Mouse (Mus musculus): ENCODE data around the gene Coq8b. TPM values are rescaled to one million over a fixed set of nuclear protein-coding genes. Genes with fewer than 3 reads are reported as not detected.
A peak's percentile ranks its signal among the peaks of the same experiment; 100 is the strongest.

Coq8b gene
- polyA plus RNA-seq, 1 experiment from 2014 or later: 10.2 TPM

DNA sequence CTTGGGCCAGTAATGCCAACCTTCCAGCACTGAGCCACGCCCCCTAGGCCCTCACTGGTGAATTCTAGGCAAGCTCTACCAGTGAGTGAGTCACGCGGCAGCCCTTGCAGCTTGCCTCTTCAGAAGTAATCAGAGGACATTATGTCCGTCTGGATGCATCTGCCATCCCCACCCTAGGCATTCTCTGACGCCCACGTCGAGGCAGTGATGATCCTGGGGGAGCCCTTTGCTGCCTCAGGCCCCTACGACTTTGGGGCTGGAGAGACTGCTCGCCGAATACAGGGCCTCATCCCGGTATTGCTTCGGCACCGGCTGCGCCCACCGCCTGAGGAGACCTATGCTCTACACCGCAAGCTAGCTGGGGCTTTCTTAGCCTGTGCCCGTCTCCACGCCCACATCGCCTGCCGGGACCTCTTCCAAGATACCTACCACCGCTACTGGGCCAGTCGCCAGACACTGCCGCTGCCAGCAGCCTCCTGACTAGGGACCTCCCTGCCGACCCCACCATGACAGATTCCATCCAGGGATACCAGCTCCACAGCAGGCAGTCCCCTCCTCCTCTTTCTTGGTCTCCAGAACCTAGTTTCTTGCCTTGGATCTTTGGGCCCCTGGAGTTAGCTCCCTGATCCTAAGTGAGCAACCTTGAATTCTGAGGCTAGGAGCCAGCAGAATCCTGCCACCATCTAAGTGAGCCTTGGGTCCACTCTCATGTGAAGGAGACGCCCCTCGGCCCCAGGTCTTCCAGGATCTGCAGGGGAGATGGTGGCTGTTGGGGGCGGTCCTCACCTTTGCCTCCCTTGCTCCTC is 24.4 kb downstream of the Coq8b start:
- WGBS: 17% methylated on average over 27 of the region's 27 CpGs

DNA sequence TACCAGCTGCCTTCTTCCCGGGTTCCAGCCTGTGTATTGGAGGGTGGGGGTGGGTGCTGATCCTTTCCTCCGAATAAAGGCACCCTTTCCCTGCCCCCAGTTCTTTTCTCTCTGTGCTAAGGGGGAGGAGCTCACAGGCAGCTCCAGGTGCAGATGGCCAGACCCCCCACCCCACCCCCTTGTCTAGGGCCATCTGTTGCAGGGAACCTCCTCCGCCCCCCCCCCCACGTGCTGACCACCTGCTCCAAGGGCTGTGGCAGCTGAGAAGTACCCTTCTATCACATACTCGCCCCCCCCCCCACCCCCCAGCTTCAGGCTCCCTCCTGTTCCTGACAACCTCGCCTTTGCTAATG is 25.0 kb downstream of the Coq8b start:
- Histone ChIP-seq H3K27me3 (replicated peaks) (no peaks in the 10 kb centered on the region), H3K4me3 (peak overlapping the region; percentile 81), H3K36me3 (peaks cover 14% of the 10 kb centered on the region), H3K9ac (peak overlapping the region; percentile 96), H3K4me1 (peaks cover 39% of the 10 kb centered on the region), H3K9me3 (no peaks in the 10 kb centered on the region), H3K27ac (replicated peaks) (peak overlapping the region; percentile 71), H3K4me2 (peak overlapping the region; percentile 88)
- WGBS: 7% methylated on average over 3 of the region's 6 CpGs
- ATAC-seq (ENCODE audit: extremely low read depth, insufficient number of reproducible peaks, low FRiP score, low TSS enrichment): no peak

More for the DNA sequence above, 24.4 kb downstream of the Coq8b start:
- Histone ChIP-seq H3K27me3 (replicated peaks) (no peaks in the 10 kb centered on the region), H3K4me2 (peak overlapping the region; percentile 88), H3K9ac (peak overlapping the region; percentile 96), H3K4me3 (peak overlapping the region; percentile 81), H3K9me3 (no peaks in the 10 kb centered on the region), H3K36me3 (peaks cover 8% of the 10 kb centered on the region), H3K4me1 (peaks cover 39% of the 10 kb centered on the region), H3K27ac (replicated peaks) (peak overlapping the region; percentile 71)
- ATAC-seq (ENCODE audit: extremely low read depth, insufficient number of reproducible peaks, low FRiP score, low TSS enrichment): 0 out of 2 replicates have a peak, but pooled peaks have one; percentile 12

DNA sequence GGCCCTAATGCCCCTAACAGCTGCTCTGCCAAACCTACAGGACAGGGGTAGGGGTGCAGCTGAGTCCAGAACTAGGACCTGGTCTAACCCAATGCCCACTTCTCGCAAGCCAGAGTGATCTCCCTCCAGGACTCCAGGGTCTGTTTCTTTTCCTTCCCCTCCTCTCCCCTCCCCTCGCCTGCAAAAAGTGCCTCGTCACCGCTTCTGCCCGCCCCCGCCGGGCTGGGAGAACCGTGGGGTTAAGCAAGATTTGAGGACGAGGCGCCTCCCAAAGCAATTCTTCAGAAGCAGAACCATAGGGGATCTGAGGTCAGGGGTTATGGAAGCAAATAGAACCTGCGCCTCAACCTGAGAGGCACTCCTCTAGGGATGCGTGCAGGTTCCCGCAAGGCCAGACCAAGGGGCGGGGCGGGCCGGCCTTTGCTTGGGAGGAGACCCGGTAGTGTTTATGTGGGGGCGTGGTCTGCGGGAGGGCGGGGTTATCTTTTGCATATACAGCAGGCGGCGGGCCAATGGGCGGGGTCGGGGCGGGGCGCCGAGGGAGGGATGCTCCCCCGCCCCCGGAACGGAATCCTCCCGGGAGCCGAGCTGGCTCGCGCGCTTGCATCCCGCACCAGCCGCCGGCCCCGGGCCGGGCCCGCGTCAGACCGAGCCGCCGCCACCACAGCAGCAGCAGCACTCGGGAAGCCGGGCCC is 25.5 kb downstream of the Coq8b start, which contains the start of gene Numbl:
Gene Numbl, plus strand, starts transcription at position 229 of the 695 bp plus-strand sequence.
- Histone ChIP-seq H3K27me3 (replicated peaks) (no peaks in the 10 kb centered on the region), H3K9ac (peak within 1 kb of the TSS; percentile 96), H3K4me2 (peak within 1 kb of the TSS; percentile 88), H3K36me3 (peaks cover 19% of the 10 kb centered on the region), H3K9me3 (no peaks in the 10 kb centered on the region), H3K4me3 (peak within 1 kb of the TSS; percentile 81), H3K4me1 (peaks cover 39% of the 10 kb centered on the region), H3K27ac (replicated peaks) (peak within 1 kb of the TSS; percentile 71)
- peak; percentile 84 for ATAC-seq (ENCODE audit: extremely low read depth, insufficient number of reproducible peaks, low FRiP score, low TSS enrichment)
- under 1% methylated on average over 45 of the region's 47 CpGs for WGBS

DNA sequence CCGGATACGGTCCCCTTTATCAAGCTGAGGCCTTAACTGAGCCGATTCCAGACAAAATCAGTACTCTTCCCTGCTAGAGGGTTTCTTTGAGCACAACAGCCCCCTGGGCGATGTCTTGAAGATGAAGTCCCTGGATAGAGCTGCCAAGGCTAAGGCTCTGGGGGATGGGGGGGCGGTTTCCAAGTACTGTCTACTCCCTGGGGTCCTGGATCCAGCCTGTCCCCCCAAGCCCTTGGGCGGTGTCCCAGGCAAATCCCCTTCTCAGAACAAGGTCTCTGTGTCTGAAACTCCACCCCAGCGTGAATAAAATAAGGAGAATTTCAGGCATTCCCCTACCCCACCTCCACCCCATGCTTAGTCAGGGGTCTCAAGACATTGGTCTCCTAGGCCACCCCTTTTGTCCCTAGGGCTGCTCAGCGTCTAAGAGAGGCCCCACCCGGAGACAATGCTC is 26.5 kb downstream of the Coq8b start:
- H3K4me3 ChIP-seq: peak overlapping the region; percentile 81
- H3K9ac ChIP-seq: peak overlapping the region; percentile 96
- no peaks in the 10 kb centered on the region for H3K27me3 ChIP-seq (replicated peaks)
- H3K36me3 ChIP-seq: peaks cover 24% of the 10 kb centered on the region
- 6% methylated on average over 9 of the region's 9 CpGs for WGBS
- peak overlapping the region; percentile 88 for H3K4me2 ChIP-seq
- H3K27ac ChIP-seq (replicated peaks): peak overlapping the region; percentile 65
- ATAC-seq (ENCODE audit: extremely low read depth, insufficient number of reproducible peaks, low FRiP score, low TSS enrichment): no peak
- no peaks in the 10 kb centered on the region for H3K9me3 ChIP-seq
- H3K4me1 ChIP-seq: peaks cover 39% of the 10 kb centered on the region

DNA sequence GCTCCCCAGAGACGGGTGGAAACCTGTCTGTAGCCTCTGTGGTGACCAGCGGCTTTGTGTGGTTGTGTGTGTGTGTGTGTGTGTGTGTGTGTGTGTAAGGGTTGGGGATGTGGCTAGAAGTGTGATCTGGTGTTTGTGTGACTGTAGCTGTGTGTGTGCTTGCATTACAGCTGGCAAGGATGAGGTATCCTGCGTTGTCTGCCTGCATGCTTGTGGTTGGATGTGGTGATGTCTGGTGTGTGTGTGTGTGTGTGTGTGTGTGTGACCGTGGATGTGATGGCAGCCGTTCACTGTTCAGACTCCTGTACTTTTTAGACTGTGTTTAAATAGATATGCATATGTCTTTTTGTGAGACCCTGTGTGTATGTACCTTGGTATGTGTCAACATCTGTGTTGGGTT is 26.9 kb downstream of the Coq8b start:
- Histone ChIP-seq H3K9me3 (no peaks in the 10 kb centered on the region), H3K4me2 (peak overlapping the region; percentile 88), H3K36me3 (peaks cover 26% of the 10 kb centered on the region), H3K4me3 (peak overlapping the region; percentile 81), H3K9ac (peak overlapping the region; percentile 96), H3K27me3 (replicated peaks) (no peaks in the 10 kb centered on the region), H3K27ac (replicated peaks) (peak overlapping the region; percentile 65), H3K4me1 (peaks cover 39% of the 10 kb centered on the region)
- WGBS: 32% methylated on average over 5 of the region's 5 CpGs
- no peak for ATAC-seq (ENCODE audit: extremely low read depth, insufficient number of reproducible peaks, low FRiP score, low TSS enrichment)

DNA sequence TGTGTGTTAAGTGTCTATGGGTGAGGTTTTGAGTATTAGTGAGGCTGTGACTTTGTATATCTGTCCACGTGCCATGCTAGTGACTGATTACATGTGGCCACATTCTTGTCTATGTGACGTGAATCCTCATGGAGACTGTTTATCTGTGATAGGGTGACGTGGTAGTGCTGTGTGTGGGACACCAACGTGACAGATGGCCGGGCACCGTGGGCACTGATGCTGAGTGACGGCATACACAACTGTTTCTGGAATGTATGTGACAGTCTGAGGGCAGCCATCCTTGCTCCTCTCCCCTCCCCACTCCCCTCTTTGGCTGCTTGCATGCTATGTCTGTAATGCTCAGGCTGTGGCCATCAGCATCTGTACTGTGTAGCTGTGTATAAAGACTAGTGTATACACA is 28.0 kb downstream of the Coq8b start:
- peaks cover 34% of the 10 kb centered on the region for H3K36me3 ChIP-seq
- WGBS: 68% methylated on average over 7 of the region's 7 CpGs
- H3K27me3 ChIP-seq (replicated peaks): no peaks in the 10 kb centered on the region
- H3K27ac ChIP-seq (replicated peaks): no peak overlapping the region
- H3K9me3 ChIP-seq: no peaks in the 10 kb centered on the region
- H3K4me2 ChIP-seq: peak overlapping the region; percentile 88; the same call in 1 of the 2 replicates
- ATAC-seq (ENCODE audit: extremely low read depth, insufficient number of reproducible peaks, low FRiP score, low TSS enrichment): no peak
- peaks cover 39% of the 10 kb centered on the region for H3K4me1 ChIP-seq
- H3K9ac ChIP-seq: no peak overlapping the region
- H3K4me3 ChIP-seq: no peak overlapping the region

DNA sequence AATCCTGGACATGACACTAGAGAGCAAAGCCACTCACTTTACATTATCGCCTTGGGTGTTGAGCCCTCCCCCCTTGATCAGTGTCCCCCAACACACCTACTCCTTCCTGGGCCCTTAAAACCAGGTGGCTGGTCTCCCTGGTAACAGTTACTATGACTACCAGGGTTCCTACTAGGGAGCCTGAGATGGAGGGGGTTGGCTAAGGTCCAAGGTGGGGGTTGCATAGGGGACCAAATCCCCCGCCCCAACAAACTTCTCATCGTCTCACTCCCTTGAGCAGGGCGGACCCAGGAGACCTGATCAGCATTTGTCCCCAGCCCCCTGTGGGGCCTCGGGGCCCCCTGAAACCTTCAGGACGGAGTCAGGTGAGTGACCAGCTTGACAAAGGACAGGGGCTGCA is 29.1 kb downstream of the Coq8b start:
- H3K9ac ChIP-seq: no peak overlapping the region
- no peaks in the 10 kb centered on the region for H3K9me3 ChIP-seq
- peaks cover 37% of the 10 kb centered on the region for H3K4me1 ChIP-seq
- H3K27me3 ChIP-seq (replicated peaks): no peaks in the 10 kb centered on the region
- H3K36me3 ChIP-seq: peaks cover 40% of the 10 kb centered on the region
- no peak overlapping the region for H3K27ac ChIP-seq (replicated peaks)
- no peak overlapping the region for H3K4me3 ChIP-seq
- no peak for ATAC-seq (ENCODE audit: extremely low read depth, insufficient number of reproducible peaks, low FRiP score, low TSS enrichment)
- 78% methylated on average over 6 of the region's 6 CpGs for WGBS
- no peak overlapping the region for H3K4me2 ChIP-seq

DNA sequence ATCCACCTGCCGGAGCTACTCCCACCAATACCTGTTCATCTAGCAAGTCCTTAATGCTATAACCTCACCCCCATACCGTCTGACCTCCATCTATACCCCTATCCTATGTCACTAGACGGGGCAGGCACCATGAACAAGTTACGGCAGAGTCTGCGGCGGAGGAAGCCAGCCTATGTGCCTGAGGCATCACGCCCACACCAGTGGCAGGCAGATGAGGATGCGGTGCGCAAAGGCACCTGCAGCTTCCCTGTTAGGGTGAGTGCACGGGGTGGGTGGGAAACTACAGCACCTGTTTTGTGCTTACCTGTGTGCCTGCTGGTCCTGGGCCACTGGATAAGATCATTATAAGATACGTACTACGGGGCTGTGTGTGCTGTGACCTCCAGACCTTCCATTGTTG is 31.9 kb downstream of the Coq8b start:
- H3K9ac ChIP-seq: no peak overlapping the region
- no peaks in the 10 kb centered on the region for H3K9me3 ChIP-seq
- H3K4me2 ChIP-seq: no peak overlapping the region
- H3K4me1 ChIP-seq: peaks cover 17% of the 10 kb centered on the region
- H3K4me3 ChIP-seq: no peak overlapping the region
- H3K27ac ChIP-seq (replicated peaks): no peak overlapping the region
- peaks cover 67% of the 10 kb centered on the region for H3K36me3 ChIP-seq
- no peaks in the 10 kb centered on the region for H3K27me3 ChIP-seq (replicated peaks)
- no peak for ATAC-seq (ENCODE audit: extremely low read depth, insufficient number of reproducible peaks, low FRiP score, low TSS enrichment)
- WGBS: 87% methylated on average over 12 of the region's 12 CpGs

DNA sequence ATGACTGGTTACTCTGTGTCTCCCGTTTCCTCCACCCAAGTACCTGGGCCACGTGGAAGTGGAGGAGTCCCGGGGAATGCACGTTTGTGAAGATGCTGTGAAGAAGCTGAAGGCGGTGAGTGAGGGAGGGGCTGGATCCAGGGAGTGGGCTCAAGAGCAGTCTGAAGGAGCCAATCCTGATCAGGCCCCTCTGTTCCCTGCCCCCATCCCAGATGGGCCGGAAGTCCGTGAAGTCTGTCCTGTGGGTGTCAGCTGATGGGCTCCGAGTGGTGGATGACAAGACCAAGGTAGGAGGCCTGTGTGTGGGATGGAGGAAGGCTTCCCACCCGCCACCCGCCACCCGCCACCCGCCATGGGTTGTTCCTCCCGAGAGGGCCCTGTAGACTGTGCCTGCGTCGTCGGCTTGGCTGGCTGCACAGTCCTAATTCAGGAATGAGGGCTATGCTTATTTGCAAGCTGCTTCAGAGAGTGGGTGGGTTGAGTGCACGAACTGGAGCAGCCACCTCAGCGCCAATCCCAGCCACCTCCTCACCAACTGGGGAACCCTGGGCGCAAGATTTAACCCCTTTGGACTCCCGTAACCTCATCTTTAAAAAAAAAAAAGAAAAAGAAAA is 33.8 kb downstream of the Coq8b start:
- peak overlapping the region; percentile 47; the same call in 1 of the 2 replicates for H3K9ac ChIP-seq
- peaks cover 9% of the 10 kb centered on the region for H3K4me1 ChIP-seq
- 42% methylated on average over 20 of the region's 20 CpGs for WGBS
- H3K36me3 ChIP-seq: peaks cover 86% of the 10 kb centered on the region
- peak overlapping the region; percentile 36 for H3K27ac ChIP-seq (replicated peaks)
- H3K27me3 ChIP-seq (replicated peaks): no peaks in the 10 kb centered on the region
- peak overlapping the region; percentile 43 for H3K4me2 ChIP-seq
- no peak for ATAC-seq (ENCODE audit: extremely low read depth, insufficient number of reproducible peaks, low FRiP score, low TSS enrichment)
- peak overlapping the region; percentile 17 for H3K4me3 ChIP-seq
- H3K9me3 ChIP-seq: no peaks in the 10 kb centered on the region

DNA sequence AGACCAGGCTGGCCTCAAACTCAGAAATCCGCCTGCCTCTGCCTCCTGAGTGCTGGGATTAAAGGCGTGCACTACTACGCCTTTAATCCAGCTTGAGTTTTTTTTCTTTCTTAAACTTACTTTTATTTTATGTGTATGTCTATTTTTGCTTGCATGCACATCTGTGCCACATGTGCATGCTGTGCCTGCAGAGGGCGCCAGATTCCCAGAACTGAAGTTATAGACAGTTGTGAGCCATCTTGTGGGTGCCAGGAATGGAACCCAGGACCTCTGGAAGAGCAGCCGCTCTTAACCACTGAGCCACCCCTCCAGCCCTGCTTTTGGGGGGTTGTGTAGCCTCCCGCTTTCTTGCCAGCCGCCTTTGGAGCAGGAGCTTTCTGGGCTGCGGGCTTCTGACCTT is 38.6 kb downstream of the Coq8b start:
- H3K4me3 ChIP-seq: no peak overlapping the region
- no peaks in the 10 kb centered on the region for H3K27me3 ChIP-seq (replicated peaks)
- H3K4me2 ChIP-seq: no peak overlapping the region
- 87% methylated on average over 8 of the region's 8 CpGs for WGBS
- H3K9ac ChIP-seq: no peak overlapping the region
- H3K4me1 ChIP-seq: peaks cover 4% of the 10 kb centered on the region
- ATAC-seq (ENCODE audit: extremely low read depth, insufficient number of reproducible peaks, low FRiP score, low TSS enrichment): no peak
- H3K9me3 ChIP-seq: no peaks in the 10 kb centered on the region
- H3K36me3 ChIP-seq: peaks cover 86% of the 10 kb centered on the region
- H3K27ac ChIP-seq (replicated peaks): no peak overlapping the region

DNA sequence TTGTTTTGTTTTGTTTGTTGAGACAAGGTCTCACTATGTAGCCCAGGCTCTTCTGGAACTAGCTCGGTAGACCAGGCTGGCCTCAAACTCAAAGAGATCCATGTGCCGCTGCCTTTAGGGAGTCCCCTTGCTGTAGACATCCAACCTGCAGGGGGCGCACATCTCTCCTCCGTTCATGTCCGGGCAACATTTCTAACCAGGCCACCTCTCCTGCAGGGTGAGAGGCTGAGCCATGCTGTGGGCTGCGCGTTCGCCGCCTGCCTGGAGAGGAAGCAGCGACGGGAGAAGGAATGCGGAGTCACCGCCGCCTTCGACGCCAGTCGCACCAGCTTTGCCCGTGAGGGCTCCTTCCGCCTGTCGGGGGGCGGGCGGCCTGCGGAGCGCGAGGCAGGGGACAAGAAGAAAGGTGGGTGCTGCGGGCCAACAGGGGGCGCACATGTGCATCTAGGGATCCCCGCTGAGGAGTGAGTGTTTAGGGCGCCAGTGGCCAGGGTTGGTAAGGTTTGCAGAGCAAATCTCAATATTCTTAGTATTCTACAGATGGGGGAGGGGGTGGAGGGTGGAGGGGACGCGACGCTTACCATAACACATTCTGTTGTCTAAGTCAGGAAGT is 41.0 kb downstream of the Coq8b start:
- Histone ChIP-seq H3K4me1 (no peaks in the 10 kb centered on the region), H3K9ac (0 out of 2 replicates have a peak overlapping the region, but pooled peaks have one; percentile 61), H3K4me2 (peak overlapping the region; percentile 57), H3K27me3 (replicated peaks) (no peaks in the 10 kb centered on the region), H3K36me3 (peaks cover 88% of the 10 kb centered on the region), H3K27ac (replicated peaks) (no peak overlapping the region), H3K9me3 (no peaks in the 10 kb centered on the region), H3K4me3 (peak overlapping the region; percentile 30)
- WGBS: 35% methylated on average over 31 of the region's 32 CpGs
- ATAC-seq (ENCODE audit: extremely low read depth, insufficient number of reproducible peaks, low FRiP score, low TSS enrichment): no peak
